Mouse (Mus musculus) left cerebral cortex, postnatal 25 days (tissue): Measurements from ENCODE around the gene Scube3. TPM values are rescaled to one million over a fixed set of nuclear protein-coding genes. Genes with fewer than 3 reads are reported as not detected.

Source experiments
- DNase-seq, 2 experiments: peaks; one replicate each; pipeline ENCODE4 v3.0.0; 2022; ENCODE audit warnings: low spot score in 2 of 2, mixed read lengths in 1 of 2
- intact Hi-C: fragments of 180-260 bp; cut with DNase I; formaldehyde crosslinking; loops from one replicate; pipeline ENCODE4 v1.15.1; 2025
- total RNA-seq, 2 experiments: library from RNA; stranded (reverse); gene quantifications; 2 replicates each; pipeline ENCODE4 v1.2.3; 2021

The Scube3 gene
- total RNA-seq: 1 to 10 TPM; 1.1 to 5.5 TPM

GRCm38 (mm10) chr17:28141771-28142699 lies at the start of gene Scube3:
Gene Scube3, plus strand, starts transcription at chr17:28142141.
- DNase-seq: no peak
- intact Hi-C loops: no loop called here

GRCm38 (mm10) chr17:28092297-28092696 lies 49.6 kb upstream of the Scube3 start:
- intact Hi-C loops: no loop called here
- no peak for DNase-seq

- intact Hi-C loops: no loop called here
- no peak for DNase-seq
These were observed 48.1 kb upstream of the Scube3 start for GRCm38 (mm10) chr17:28093837-28094236.

GRCm38 (mm10) chr17:28096418-28096817 lies 45.5 kb upstream of the Scube3 start:
- intact Hi-C loops: no loop called here
- no peak for DNase-seq

- intact Hi-C loops: no loop called here
These were observed 44.6 kb upstream of the Scube3 start for GRCm38 (mm10) chr17:28097308-28097707.

GRCm38 (mm10) chr17:28099086-28099485 lies 42.9 kb upstream of the Scube3 start:
- intact Hi-C loops: no loop called here
- no peak for DNase-seq

More at GRCm38 (mm10) chr17:28097308-28097707, 44.6 kb upstream of the Scube3 start:
- no peak for DNase-seq

- intact Hi-C loops: no loop called here
- no peak for DNase-seq
These were observed 41.3 kb upstream of the Scube3 start for GRCm38 (mm10) chr17:28100669-28101068.

- intact Hi-C loops: no loop called here
- DNase-seq: no peak
These were observed 40.6 kb upstream of the Scube3 start for GRCm38 (mm10) chr17:28101284-28101887.

- intact Hi-C loops: no loop called here
- DNase-seq: no peak
These were observed 40.0 kb upstream of the Scube3 start for GRCm38 (mm10) chr17:28101902-28102319.

- intact Hi-C loops: no loop called here
- DNase-seq: no peak
These were observed 37.5 kb upstream of the Scube3 start for GRCm38 (mm10) chr17:28104416-28104815.

- intact Hi-C loops: no loop called here
- DNase-seq: no peak
These were observed 35.6 kb upstream of the Scube3 start for GRCm38 (mm10) chr17:28106352-28106751.

- no peak for DNase-seq
These were observed 34.7 kb upstream of the Scube3 start for GRCm38 (mm10) chr17:28107275-28107674.

GRCm38 (mm10) chr17:28112266-28112665 lies 29.7 kb upstream of the Scube3 start:
- intact Hi-C loops: no loop called here
- no peak for DNase-seq

More at GRCm38 (mm10) chr17:28107275-28107674, 34.7 kb upstream of the Scube3 start:
- intact Hi-C loops: no loop called here

- no peak for DNase-seq
- intact Hi-C loops: no loop called here
These were observed 25.6 kb upstream of the Scube3 start for GRCm38 (mm10) chr17:28116335-28116734.

GRCm38 (mm10) chr17:28117451-28118209 lies 24.3 kb upstream of the Scube3 start:
- DNase-seq: no peak
- intact Hi-C loops: no loop called here

- intact Hi-C loops: no loop called here
- no peak for DNase-seq
These were observed 21.5 kb upstream of the Scube3 start for GRCm38 (mm10) chr17:28120460-28120859.

- intact Hi-C loops: no loop called here
- DNase-seq: no peak
These were observed 19.0 kb upstream of the Scube3 start for GRCm38 (mm10) chr17:28122949-28123348.

- DNase-seq: no peak
- intact Hi-C loops: no loop called here
These were observed 18.3 kb upstream of the Scube3 start for GRCm38 (mm10) chr17:28123627-28124026.

- DNase-seq: no peak
- intact Hi-C loops: no loop called here
These were observed 17.6 kb upstream of the Scube3 start for GRCm38 (mm10) chr17:28124368-28124767.

- DNase-seq: no peak
- intact Hi-C loops: no loop called here
These were observed 12.1 kb upstream of the Scube3 start for GRCm38 (mm10) chr17:28129796-28130195.
